Mouse (Mus musculus) liver, postnatal 0 days (tissue): ENCODE results near the gene Podn. TPM values are rescaled to one million over a fixed set of nuclear protein-coding genes. Genes with fewer than 3 reads are reported as not detected.
"Not testable (repeated sequence)": the region's sequence is repeated elsewhere in the genome, so short reads cannot be mapped to it uniquely, and the experiment has no call there.

Experiments
- ATAC-seq: fragments of 200-750 bp; cut with Nextera tagmentation; 2 replicates; pipeline ENCODE4 v1.8.0; 2017; ENCODE audit warnings: mild to moderate bottlenecking, moderate library complexity
- DNase-seq: peaks from one replicate; pipeline ENCODE4 v3.0.0-alpha.2; 2016
- H3K27ac ChIP-seq: fragments of 300-500 bp; sonication (generic); 2 replicates; pipeline ENCODE4 v1.5.1; 2014; ENCODE audit warnings: antibody characterized with exemption, moderate library complexity, mild to moderate bottlenecking, low read depth
- H3K27me3 ChIP-seq: fragments of 300-500 bp; sonication (generic); 2 replicates; pipeline ENCODE4 v1.6.1; 2014; ENCODE audit warnings: low read length, control low read depth, mixed read lengths; ENCODE audit not compliant: insufficient read depth
- H3K36me3 ChIP-seq: fragments of 300-500 bp; sonication (generic); replicated peaks from 2 replicates; pipeline ENCODE4 v1.6.1; 2014; ENCODE audit warnings: mild to moderate bottlenecking, control low read depth, low read length, moderate library complexity, mixed read lengths; ENCODE audit not compliant: insufficient read depth
- H3K4me1 ChIP-seq: fragments of 300-500 bp; sonication (generic); 2 replicates; pipeline ENCODE4 v1.6.1; 2014; ENCODE audit warnings: antibody characterized with exemption, mild to moderate bottlenecking, control low read depth; ENCODE audit not compliant: insufficient read depth
- H3K4me2 ChIP-seq: fragments of 300-500 bp; sonication (generic); 2 replicates; pipeline ENCODE4 v1.6.1; 2014; ENCODE audit warnings: low read depth, mild to moderate bottlenecking, low read length, moderate library complexity, mixed read lengths
- H3K4me3 ChIP-seq: fragments of 300-500 bp; sonication (generic); 2 replicates; pipeline ENCODE4 v1.5.1; 2014; ENCODE audit warnings: low read depth, low read length
- H3K9ac ChIP-seq: fragments of 300-500 bp; sonication (generic); replicated peaks from 2 replicates; pipeline ENCODE4 v1.6.1; 2014; ENCODE audit warnings: mild to moderate bottlenecking, moderate library complexity
- H3K9me3 ChIP-seq: fragments of 300-500 bp; sonication (generic); 2 replicates; pipeline ENCODE4 v1.6.1; 2016; ENCODE audit warnings: mild to moderate bottlenecking, control low read depth, low read length, mixed read lengths
- CTCF ChIP-seq: sonication (generic); IDR thresholded peaks from 2 replicates; pipeline ENCODE4 v1.5.1; 2016; ENCODE audit warnings: antibody characterized with exemption, low read depth
- EP300 ChIP-seq: IDR thresholded peaks from 2 replicates; pipeline ENCODE4 v1.6.1; 2016; ENCODE audit warnings: antibody characterized with exemption, low read depth, mild to moderate bottlenecking
- WGBS: fragments of 180-500 bp; shearing (Covaris S2); extraction: QIAGEN DNeasy Blood & Tissue Kit; methylation state at CpG from one replicate; pipeline ENCODE4 v1.1.7; 2014; ENCODE audit not compliant: insufficient replicate concordance; 5-methylcytosine and 5-hydroxymethylcytosine counted together
- polyA plus RNA-seq: library from polyadenylated mRNA; unstranded; fragments of >200 nt; fragmentation: Nextera tagmentation; extraction: Ambion mirVana; gene quantifications from 2 replicates; pipeline ENCODE4 v1.2.1, GENCODE M21; 2015

Podn gene
- polyA plus RNA-seq, 1 experiment from 2014 or later: 0.43 TPM

GRCm38 (mm10) chr4:108082401-108082806 is 13.8 kb downstream of the Podn start:
- Histone ChIP-seq H3K9ac (no peak overlapping the region), H3K36me3 (peaks cover 10% of the 10 kb centered on the region; the same call in 1 of the 2 replicates), H3K4me1 (peaks cover 10% of the 10 kb centered on the region), H3K27ac (peak overlapping the region; percentile 60), H3K9me3 (no peaks in the 10 kb centered on the region), H3K4me2 (no peak overlapping the region), H3K4me3 (no peak overlapping the region), H3K27me3 (no peaks in the 10 kb centered on the region)
- ATAC-seq (no peak), DNase-seq (no peak)
- TF ChIP-seq EP300 (no peak), CTCF (no peak)
- WGBS: 81% methylated on average over 2 of the region's 2 CpGs

- Histone ChIP-seq H3K27me3 (no peaks in the 10 kb centered on the region), H3K4me1 (peaks cover 10% of the 10 kb centered on the region), H3K9me3 (no peaks in the 10 kb centered on the region), H3K4me2 (no peak overlapping the region), H3K36me3 (peaks cover 9% of the 10 kb centered on the region; the same call in 1 of the 2 replicates), H3K9ac (no peak overlapping the region), H3K27ac (0 out of 2 replicates have a peak overlapping the region, but pooled peaks have one; percentile 11), H3K4me3 (no peak overlapping the region)
- no peak for DNase-seq
- TF ChIP-seq EP300 (no peak), CTCF (no peak)
- ATAC-seq: no peak
- WGBS: 77% methylated on average over 5 of the region's 5 CpGs
These were observed 15.4 kb downstream of the Podn start for GRCm38 (mm10) chr4:108080876-108081275.

DNA sequence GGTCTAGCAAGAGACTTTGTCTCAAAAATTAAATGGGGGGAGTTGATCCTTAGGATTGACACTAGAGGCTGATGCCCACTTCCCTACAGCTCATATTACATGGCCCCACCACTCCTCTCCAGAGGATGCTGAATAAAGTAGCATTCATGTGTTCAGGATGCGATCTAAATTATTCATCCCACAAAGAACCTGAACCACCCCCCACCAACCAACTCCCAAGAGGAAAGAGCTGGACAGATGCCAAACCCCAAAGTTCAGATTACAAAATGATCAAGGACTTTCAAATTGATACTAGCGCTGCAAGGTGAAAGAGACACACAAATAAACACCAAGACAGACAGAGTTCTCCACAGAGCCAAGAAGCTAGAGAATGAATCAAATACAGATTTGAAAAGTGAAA is 16.5 kb downstream of the Podn start:
- Histone ChIP-seq H3K4me3 (no peak overlapping the region), H3K27me3 (no peaks in the 10 kb centered on the region), H3K4me2 (no peak overlapping the region), H3K27ac (peak overlapping the region; percentile 77), H3K9ac (no peak overlapping the region), H3K4me1 (peaks cover 10% of the 10 kb centered on the region), H3K36me3 (peaks cover 6% of the 10 kb centered on the region; the same call in 1 of the 2 replicates), H3K9me3 (no peaks in the 10 kb centered on the region)
- 0 out of 2 replicates have a peak, but pooled peaks have one; percentile 16 for ATAC-seq
- no peak for TF ChIP-seq CTCF
- no peak for TF ChIP-seq EP300
- DNase-seq: peak; percentile 51
- WGBS: 67% methylated on average over 2 of the region's 2 CpGs

DNA sequence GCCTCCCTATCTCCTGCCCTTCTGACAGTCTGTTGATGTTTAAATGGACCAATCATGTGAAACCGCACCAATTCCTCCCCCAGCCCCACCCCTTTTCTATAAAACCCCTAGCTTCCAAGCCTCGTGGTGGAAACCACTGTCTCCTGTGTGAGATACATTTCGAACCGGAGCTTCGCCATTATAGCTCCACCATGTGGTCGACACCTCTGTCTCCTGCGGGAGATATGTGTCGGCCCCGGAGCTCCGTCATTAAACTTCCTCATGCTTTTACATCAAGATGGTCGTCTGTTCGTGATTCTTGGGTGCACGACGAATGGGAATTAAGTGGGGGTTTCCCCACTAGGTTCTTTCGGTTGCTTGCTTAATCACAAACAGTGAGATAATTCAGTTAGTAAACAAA is 17.1 kb downstream of the Podn start:
- H3K36me3 ChIP-seq, DNase-seq, H3K9me3 ChIP-seq, H3K4me2 ChIP-seq, H3K9ac ChIP-seq, H3K27me3 ChIP-seq, ATAC-seq, H3K4me3 ChIP-seq: not testable (repeated sequence)
- Histone ChIP-seq H3K27ac (0 out of 2 replicates have a peak overlapping the region, but pooled peaks have one; percentile 30), H3K4me1 (peaks cover 10% of the 10 kb centered on the region)
- WGBS: 80% methylated on average over 15 of the region's 15 CpGs

GRCm38 (mm10) chr4:108077224-108077955 is 18.9 kb downstream of the Podn start:
- ATAC-seq: peak; percentile 72
- no peak for DNase-seq
- Histone ChIP-seq H3K27me3 (no peaks in the 10 kb centered on the region), H3K36me3 (peaks cover 6% of the 10 kb centered on the region; the same call in 1 of the 2 replicates), H3K9me3 (no peaks in the 10 kb centered on the region), H3K4me3 (no peak overlapping the region), H3K27ac (peak overlapping the region; percentile 58), H3K4me1 (peaks cover 10% of the 10 kb centered on the region), H3K9ac (no peak overlapping the region), H3K4me2 (no peak overlapping the region)
- WGBS: 52% methylated on average over 3 of the region's 3 CpGs
- TF ChIP-seq CTCF (no peak), EP300 (0 out of 2 replicates have a peak, but pooled peaks have one; percentile 1)

DNA sequence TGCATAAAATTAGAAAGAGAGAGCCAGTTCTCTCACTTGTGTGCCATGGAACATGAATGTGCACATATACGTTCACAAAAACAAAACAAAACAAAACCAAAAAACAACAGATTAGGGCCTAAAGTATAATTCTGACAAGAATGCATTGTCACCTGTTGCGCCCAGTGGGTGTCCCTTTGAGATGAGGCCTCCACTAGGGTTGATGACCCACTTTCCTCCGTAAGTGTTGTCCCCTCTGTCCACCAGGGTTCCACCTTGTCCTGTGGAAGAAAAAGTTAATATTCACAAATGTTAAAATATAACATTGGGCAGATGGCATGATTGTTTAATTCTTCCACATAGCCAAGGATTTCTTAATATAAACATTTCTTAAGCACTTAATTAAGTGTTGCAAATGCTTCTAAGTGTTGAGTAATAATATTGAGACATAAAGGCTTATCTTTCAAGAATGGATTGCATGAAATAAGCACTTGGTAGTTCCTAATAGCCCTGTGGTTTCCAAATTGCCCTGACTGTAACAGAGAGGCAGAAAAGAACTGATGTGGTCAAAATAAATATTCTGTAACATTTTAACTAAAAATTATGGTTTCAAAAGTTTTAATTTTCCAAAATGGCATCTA is 21.9 kb downstream of the Podn start:
- TF ChIP-seq EP300 (no peak), CTCF (no peak)
- ATAC-seq (no peak), DNase-seq (no peak)
- Histone ChIP-seq H3K27me3 (no peaks in the 10 kb centered on the region), H3K9me3 (no peaks in the 10 kb centered on the region), H3K36me3 (peaks cover 6% of the 10 kb centered on the region; the same call in 1 of the 2 replicates), H3K9ac (no peak overlapping the region), H3K27ac (no peak overlapping the region), H3K4me3 (no peak overlapping the region), H3K4me2 (no peak overlapping the region), H3K4me1 (peaks cover 9% of the 10 kb centered on the region)
- WGBS: 71% methylated on average over 3 of the region's 3 CpGs
